Mouse (Mus musculus) frontal cortex, adult (tissue): ENCODE measurements around the gene Rftn1.

Source experiments
- ATAC-seq: cut with Nextera tagmentation; 2 replicates; pipeline ENCODE4 v1.9.2; 2017; ENCODE audit warnings: mild to moderate bottlenecking, moderate library complexity, mixed read lengths; ENCODE audit not compliant: low TSS enrichment

Gene Rftn1

GRCm38 (mm10) chr17:50170935-50171545 lies 19.4 kb downstream of the Rftn1 start:
- no peak for ATAC-seq

GRCm38 (mm10) chr17:50169946-50170427 lies 20.5 kb downstream of the Rftn1 start:
- no peak for ATAC-seq

DNA sequence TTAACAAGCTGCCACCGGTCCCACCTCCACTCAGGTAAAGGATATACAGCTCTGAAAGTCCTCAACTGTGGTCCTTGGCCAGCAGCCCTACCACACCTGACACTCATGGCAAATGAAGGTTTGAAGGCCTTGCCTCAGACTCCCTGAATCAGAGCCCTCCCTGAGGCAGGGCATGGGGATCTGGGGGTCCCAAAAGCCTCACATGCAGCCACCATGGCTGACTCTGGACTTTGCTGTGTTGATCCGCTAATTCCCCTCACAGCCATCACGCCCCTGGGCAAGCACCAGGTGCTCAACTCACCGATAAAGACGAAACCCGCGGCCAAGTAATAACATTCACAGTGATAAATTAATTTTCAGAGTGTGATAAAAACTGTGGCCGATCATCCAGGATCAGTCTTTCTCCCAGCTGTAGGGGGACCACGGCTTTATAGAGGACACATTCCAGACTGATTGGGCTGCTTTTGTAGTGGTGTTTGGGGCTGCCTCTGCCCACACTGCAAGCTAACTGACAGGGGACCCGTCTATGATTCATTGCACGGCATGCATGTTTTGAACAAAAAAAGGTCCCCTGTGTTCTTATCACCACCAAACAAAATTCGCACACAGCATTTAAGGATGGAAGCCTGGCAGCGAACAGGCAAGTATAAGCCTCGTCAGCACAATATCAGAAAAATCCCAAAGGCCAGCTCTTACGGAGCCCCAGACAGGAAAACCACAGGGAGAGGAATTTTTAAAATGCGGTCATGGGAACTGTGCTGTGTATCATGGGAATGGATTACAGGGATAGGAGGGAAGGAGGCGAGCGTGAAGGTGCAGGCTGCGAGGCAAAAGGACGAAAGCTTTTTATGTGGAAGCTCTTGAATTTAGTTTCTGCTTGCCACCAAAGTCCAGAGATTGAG lies 29.3 kb downstream of the Rftn1 start:
- ATAC-seq = no peak

GRCm38 (mm10) chr17:50160357-50160756 lies 30.1 kb downstream of the Rftn1 start:
- ATAC-seq = no peak

DNA sequence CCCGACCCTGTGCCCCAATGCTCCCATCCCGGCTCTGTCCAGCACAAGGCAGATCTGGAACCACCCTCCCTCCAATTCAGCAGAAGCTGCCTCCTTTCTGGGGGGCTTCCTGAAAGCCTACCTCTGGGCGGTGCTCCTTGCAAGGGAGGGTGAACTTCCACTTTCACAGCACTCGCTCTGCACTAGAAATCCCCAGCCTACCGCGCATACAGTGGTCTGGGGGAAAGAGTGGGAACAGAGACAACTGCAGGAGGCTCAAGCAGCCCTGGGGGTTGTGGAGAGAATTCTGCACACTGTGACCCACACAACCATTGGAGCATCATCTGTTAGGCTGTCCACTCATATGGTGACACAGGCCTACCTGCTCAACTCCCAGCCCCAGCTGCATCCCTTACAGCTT lies 30.7 kb downstream of the Rftn1 start:
- ATAC-seq = no peak

DNA sequence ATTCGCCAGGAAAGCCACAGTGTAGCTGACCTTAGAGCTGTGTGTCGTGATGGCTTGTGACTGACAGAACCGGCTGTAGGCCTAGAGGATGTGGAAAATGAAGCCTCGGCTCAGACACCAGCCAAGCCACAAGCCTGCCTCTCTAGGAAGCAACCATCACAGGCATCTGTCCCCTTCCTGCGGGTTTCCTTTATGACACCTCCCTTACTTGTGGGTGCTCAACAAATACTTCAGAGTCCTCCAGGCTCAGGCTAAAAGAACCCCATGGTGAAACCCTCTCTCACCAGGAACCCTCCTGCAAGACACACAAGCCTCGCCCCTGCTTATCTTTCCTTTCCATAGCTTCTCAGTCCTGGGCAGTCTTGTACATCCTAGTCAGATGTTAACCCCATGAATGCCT lies 31.9 kb downstream of the Rftn1 start:
- no peak for ATAC-seq

- ATAC-seq = no peak
Measured at GRCm38 (mm10) chr17:50157190-50158150, 33.0 kb downstream of the Rftn1 start.

GRCm38 (mm10) chr17:50152085-50152484 lies 38.4 kb downstream of the Rftn1 start:
- no peak for ATAC-seq

DNA sequence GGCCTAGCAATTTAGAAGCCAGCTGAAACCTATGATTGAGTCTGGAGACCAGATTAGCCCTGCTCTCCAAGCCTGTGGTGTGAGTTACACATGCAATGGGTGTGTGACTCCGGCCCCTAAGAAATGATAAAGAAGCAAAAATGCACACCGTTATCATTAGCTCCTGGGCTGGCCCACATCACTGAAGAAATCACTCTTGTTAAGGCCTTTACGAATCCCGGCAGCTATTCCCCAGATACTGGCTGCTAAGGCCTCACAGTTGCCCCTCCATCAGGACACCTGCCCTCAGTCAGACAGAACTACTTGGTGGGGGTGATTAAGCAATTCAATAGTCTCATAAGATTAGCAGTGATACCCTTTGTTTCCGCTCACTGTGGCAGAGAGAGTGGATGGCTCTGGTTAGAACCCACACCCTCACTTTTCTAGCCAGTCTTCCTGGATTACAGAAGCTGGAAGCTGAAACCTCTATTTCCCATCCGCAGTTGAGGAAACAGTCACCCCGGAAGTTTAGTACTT lies 39.2 kb downstream of the Rftn1 start:
- ATAC-seq = no peak

DNA sequence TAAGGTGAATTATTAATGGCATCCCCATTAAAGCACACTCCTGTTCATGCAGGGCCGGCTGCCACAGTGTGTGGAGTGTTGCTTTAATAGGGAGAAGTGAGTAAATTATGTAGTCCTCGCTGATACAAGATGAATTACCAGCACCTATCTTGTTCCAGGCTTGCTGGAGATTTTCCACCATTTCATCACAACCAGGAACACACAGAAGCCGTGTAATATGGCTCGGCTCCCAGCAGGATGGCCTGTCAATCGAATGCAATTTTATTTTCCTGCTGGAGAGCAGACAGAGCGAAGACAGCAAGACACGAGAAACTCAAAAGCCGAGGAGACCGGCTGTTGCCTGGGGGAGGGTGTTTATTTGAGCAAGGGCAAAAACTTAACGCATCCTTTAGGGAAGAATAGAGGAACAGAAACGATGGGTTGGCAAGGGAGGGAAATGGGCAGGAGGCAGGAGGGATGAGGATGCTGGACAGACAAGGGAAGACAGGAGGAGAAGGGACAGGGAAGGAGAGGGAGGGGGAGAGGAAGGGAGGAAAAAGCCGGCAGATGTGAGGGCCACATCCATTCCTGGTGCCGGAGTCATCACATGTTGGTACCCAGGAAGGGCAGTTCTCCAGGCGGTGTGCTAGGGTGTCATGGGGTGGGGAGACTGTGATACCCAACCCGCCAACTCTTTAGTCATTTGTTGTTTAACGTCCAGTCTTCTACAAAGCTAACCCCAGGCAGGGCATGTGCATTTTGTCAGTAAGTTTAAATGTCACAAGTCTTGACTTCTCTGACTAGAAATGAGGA lies 39.9 kb downstream of the Rftn1 start:
- ATAC-seq = peak; percentile 72

DNA sequence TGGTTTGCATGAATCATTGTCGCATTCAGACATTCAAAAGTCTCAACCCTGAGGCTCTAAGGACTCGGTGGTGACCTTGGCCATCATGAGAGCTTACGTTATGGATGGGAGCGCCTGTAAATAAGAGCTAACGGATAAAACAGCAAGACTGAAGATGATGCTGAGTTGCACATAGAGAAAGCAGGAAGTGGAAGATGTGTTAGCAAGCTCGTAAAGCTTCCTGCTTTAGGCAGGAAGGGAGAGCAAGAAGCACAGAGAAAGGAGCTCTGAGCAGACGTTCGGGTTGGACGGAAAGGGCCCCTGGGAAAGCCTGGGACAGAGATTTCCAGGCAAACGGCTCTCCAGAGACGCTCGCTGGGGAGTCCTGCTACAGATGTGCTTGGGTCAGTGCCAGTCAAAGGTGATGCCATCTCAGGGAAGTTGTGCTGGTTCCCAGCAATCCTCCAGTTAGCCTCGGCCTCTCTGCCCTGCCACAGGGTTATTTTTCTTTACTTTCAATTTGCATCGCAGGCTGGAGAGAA lies 40.7 kb downstream of the Rftn1 start:
- peak; percentile 44; the same call in 1 of the 2 replicates for ATAC-seq

DNA sequence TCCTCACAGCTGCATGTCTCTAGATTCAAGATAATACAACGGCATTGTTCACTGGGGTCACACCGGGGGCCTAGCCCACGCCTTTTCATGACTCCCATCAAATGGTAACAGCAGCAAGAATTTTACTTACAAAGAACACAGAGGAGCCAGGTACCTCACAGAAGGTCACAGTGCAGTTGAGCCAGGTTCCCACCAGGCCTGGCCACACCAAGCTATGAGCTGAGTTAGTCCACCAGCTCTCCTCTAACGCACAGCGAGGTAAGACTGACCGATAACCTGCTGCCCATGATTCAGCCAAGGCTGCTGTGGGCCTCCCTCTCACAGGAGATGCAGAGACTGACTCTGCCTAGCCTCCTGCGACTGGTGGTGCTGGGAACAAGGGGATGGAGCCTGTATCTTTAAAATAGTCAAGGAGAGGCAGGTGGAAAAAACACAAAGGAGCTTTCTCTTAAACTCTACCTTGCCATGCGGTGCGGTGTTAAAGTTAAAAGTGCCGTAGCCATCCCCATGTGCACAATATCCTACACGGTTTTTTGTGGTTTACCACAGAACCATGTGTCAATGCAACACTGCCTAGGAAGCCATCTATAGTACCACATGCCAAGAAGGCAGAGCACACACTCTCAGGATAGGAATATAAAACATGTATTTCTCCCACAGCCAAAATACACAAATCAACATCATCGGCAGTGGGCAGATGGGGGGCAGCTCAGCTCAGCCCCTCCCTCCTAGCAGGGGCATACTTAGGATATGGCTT lies 42.5 kb downstream of the Rftn1 start:
- no peak for ATAC-seq

- ATAC-seq = no peak
Measured at GRCm38 (mm10) chr17:50143354-50143753, 47.1 kb downstream of the Rftn1 start.

DNA sequence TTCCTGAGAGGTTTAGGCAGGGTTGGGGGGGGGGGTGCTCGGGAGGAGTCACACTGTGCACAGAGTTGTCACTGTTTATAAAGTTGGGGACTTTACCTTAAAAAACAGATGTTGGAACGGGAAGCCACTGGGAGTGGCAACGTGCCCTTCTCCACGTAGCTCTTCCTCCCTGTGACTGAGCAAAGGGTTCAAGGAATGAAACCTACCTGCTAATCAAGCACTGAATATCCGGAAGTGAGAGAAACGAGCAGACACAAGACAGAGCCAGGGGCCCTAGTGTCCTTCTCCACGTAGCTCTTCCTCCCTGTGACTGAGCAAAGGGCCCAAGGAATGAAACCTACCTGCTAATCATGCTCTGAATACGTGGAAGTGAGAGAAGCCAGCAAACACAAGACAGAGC lies 47.9 kb downstream of the Rftn1 start:
- ATAC-seq = no peak

DNA sequence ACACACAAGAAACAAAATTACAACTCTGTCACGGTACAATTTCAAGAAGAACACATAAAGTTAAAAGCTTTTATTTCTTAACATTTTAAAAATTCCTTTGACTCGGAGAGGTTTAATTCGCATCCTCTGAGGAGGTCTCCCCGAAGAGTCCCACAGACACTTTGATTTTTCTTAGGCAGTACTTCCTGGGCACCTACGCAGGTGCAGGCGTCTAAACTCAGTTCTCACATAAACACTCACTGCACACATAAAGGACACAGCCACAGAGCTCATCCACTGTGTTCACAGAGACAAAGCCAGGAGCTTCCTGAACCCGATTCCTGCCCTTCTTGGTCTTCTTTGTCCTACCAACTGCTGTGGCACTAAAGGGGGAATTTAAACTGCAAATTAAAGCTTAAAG lies 48.3 kb downstream of the Rftn1 start:
- ATAC-seq = no peak

DNA sequence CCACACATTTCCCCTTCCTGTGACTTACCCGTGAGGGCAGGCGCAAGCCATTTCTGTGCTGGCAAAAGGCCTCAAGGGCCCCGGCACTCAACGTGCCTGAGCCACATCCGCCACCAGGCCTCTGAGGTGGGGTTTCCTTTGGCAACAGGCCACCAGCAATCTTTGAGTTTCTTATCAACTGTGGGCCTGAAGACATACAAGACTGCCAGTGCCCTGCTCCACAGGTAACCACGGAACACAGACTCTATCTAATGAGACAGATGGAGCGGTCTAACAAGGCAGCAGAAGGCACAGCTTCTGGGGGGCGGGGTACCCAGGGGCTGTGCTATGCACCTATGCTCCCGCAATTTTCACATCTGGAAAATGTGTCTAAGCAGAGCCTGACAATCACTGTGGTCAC lies 54.4 kb downstream of the Rftn1 start:
- no peak for ATAC-seq

DNA sequence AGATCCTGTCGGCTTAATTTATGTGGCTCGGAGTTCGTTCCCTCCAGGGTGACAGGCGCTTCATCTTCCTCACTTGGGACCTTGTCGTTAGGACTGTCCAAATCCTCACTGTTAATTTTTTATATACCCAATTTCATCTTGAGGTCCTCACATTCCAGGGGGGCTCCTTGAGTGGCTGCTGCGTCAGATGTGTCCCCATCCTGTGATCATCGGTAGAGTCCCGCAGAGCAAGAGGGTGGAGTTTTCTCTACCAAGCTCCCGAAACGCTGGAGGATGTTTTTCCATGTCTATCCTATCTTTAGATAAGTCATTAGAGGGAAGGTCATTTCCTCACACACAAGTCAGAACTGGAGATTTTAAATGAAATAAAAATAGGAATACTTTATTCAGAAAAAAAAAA lies 55.0 kb downstream of the Rftn1 start:
- ATAC-seq = no peak

- ATAC-seq = no peak
Measured at GRCm38 (mm10) chr17:50131698-50132097, 58.8 kb downstream of the Rftn1 start.

GRCm38 (mm10) chr17:50130421-50130820 lies 60.1 kb downstream of the Rftn1 start:
- ATAC-seq = no peak

DNA sequence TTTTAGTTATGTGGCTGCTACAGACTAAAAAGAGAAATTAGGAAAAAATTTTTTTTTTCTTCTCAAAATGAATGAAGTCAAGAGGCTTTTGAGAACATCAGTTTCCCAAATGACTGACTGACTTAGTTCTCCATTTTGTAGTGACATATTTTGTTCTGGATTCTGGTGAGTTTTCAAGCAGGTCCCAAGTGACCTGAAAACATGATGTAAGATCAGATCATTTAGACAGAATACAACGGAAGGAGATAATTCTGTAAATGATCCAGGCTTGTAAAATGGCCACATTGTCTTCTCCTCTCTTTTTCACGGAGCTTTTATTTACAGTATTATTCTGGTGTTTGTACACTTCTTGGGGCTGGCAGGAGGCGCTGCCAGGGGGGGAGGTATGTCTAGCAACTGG lies 62.1 kb downstream of the Rftn1 start:
- no peak for ATAC-seq
